Mouse (Mus musculus) MEL (cell line): ENCODE measurements around the gene Ficd.

Experiments
- E2F4 ChIP-seq: IDR thresholded peaks from 2 replicates; pipeline ENCODE4 v1.6.1; 2011; ENCODE audit warnings: low read depth, low read length, improper control_type of control experiment, borderline replicate concordance
- KAT2A ChIP-seq: conservative IDR thresholded peaks from 2 replicates; pipeline ENCODE4 v1.6.1; 2012; ENCODE audit warnings: low read depth, low read length, improper control_type of control experiment, inconsistent platforms
- MEF2A ChIP-seq: IDR thresholded peaks from 2 replicates; pipeline ENCODE4 v1.6.1; 2014; ENCODE audit warnings: low read depth, mild to moderate bottlenecking, inconsistent platforms, low read length, improper control_type of control experiment; ENCODE audit not compliant: poor library complexity, insufficient replicate concordance, severe bottlenecking; ENCODE audit errors: extremely low read depth
- MXI1 ChIP-seq: IDR thresholded peaks from 2 replicates; pipeline ENCODE4 v1.6.1; 2011; ENCODE audit warnings: mild to moderate bottlenecking, low read depth, low read length, improper control_type of control experiment
- MYC ChIP-seq: IDR thresholded peaks from 2 replicates; pipeline ENCODE4 v1.6.1; 2011; ENCODE audit warnings: low read depth, mild to moderate bottlenecking, low read length, improper control_type of control experiment, moderate library complexity
- POLR2A ChIP-seq, 2 experiments: IDR thresholded peaks; 2 replicates each; pipeline ENCODE4 v1.6.1; 2011 to 2012; ENCODE audit warnings: low read length in 2 of 2, mild to moderate bottlenecking in 2 of 2, control low read depth in 1 of 2, improper control_type of control experiment in 1 of 2, low read depth in 1 of 2, moderate library complexity in 1 of 2; ENCODE audit not compliant: control insufficient read depth in 1 of 2, insufficient read depth in 1 of 2, poor library complexity in 1 of 2
- POLR2AphosphoS2 ChIP-seq: IDR thresholded peaks from 2 replicates; pipeline ENCODE4 v1.6.1; 2011; ENCODE audit warnings: low read length, improper control_type of control experiment
- RAD21 ChIP-seq: IDR thresholded peaks from 2 replicates; pipeline ENCODE4 v1.6.1; 2011; ENCODE audit warnings: mild to moderate bottlenecking, low read depth, low read length, improper control_type of control experiment
- TAL1 ChIP-seq: IDR thresholded peaks from 2 replicates; pipeline ENCODE4 v1.6.1; 2012; ENCODE audit warnings: mild to moderate bottlenecking, inconsistent platforms, low read length, moderate library complexity, mixed read lengths
- UBTF ChIP-seq: IDR thresholded peaks from 2 replicates; pipeline ENCODE4 v1.6.1; 2012; ENCODE audit warnings: low read depth, mild to moderate bottlenecking, inconsistent platforms, low read length, improper control_type of control experiment, moderate library complexity, borderline replicate concordance; ENCODE audit not compliant: insufficient read depth
- ZC3H11A ChIP-seq: IDR thresholded peaks from 2 replicates; pipeline ENCODE4 v1.6.1; 2012; ENCODE audit warnings: low read depth, mild to moderate bottlenecking, inconsistent platforms, low read length, improper control_type of control experiment
- ZKSCAN1 ChIP-seq: IDR thresholded peaks from 2 replicates; pipeline ENCODE4 v1.6.1; 2012; ENCODE audit warnings: low read depth, mild to moderate bottlenecking, inconsistent platforms, low read length, improper control_type of control experiment, moderate library complexity
- ZNF384 ChIP-seq: IDR thresholded peaks from 2 replicates; pipeline ENCODE4 v1.6.1; 2012; ENCODE audit warnings: low read depth, mild to moderate bottlenecking, inconsistent platforms, low read length, improper control_type of control experiment

- TF ChIP-seq POLR2A (IDR thresholded peaks at IDR 0.05; ENCODE audit: control insufficient read depth in 1 of 2, insufficient read depth in 1 of 2, low read depth in 1 of 2, low read length in 2 of 2, poor library complexity in 1 of 2) (no peak), MXI1 (no peak), E2F4 (no peak), UBTF (no peak), ZNF384 (no peak), MEF2A (no peak), POLR2AphosphoS2 (no peak), KAT2A (no peak), ZKSCAN1 (no peak), ZC3H11A (no peak), TAL1 (no peak), RAD21 (no peak), MYC (no peak)
These were observed 31.6 kb upstream of the Ficd start for GRCm38 (mm10) chr5:113703803-113704585.
